Mouse (Mus musculus) heart, postnatal 36 days (tissue): ENCODE results near the gene Ptprm. TPM values are rescaled to one million over a fixed set of nuclear protein-coding genes. Genes with fewer than 3 reads are reported as not detected.
A peak's percentile ranks its signal among the peaks of the same experiment; 100 is the strongest.

Source experiments
- DNase-seq, 2 experiments: peaks; one replicate each; pipeline ENCODE4 v3.0.0; 2021 to 2022
- intact Hi-C: fragments of 180-260 bp; cut with DNase I; formaldehyde crosslinking; loops from one replicate; pipeline ENCODE4 v1.15.1; 2025
- total RNA-seq, 2 experiments: library from RNA; stranded (reverse); gene quantifications; 2 replicates each; pipeline ENCODE4 v1.2.3; 2021

The Ptprm gene
- total RNA-seq, 2 experiments from 2014 or later, result 85.0 to 90.6 TPM

DNA sequence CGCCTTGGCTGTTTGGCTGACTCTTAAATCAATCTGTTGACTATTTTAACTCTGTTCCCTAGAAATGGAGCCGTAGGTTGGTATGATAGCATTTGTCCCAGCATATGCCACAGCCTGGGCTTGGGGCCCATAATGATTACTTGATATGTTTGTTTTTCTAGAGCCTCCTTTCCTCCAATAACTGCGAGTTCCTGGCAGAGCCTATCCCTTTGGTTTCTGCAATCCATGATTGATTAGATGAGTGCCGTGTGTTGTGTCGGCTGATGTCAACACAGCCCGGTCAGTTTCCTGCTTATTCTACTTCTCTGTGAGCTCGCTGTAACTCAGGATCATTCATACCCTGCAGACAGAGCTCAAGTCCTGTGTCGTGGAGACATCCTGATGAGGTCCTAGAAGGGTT, 194.6 kb downstream of the Ptprm start:
- intact Hi-C loops, result no loop called here
- no peak for DNase-seq

DNA sequence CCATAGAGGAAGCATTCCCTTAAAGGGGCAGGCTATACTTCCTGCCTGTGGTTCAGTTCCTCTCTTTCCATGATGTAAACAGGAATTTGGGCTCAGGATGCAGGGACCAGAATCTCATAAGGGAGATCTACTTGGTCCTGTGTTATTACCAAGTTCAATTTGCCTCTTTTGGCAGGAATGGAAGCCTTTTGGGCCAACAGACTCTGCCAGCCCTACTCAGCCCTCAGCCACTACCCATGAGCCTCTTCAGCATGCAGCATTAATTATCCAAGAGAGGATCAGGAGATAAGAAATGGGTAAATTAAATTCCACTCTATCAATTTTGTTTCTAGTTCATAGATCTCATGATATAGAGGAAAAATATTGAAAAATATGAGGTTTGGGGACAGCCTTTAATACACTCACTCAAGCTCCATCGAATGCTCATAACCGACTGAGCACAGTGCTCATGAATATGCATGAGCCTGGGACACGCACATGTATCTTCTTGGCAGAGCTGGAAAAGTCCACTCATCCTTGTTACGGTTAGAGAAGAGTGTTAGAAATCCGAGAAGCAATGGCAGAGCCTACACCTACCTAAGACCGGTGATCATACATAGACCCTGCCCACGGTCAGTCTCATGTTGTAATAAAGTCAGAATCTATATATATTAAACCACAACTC, 197.0 kb downstream of the Ptprm start:
- intact Hi-C loops, result no loop called here
- no peak for DNase-seq

DNA sequence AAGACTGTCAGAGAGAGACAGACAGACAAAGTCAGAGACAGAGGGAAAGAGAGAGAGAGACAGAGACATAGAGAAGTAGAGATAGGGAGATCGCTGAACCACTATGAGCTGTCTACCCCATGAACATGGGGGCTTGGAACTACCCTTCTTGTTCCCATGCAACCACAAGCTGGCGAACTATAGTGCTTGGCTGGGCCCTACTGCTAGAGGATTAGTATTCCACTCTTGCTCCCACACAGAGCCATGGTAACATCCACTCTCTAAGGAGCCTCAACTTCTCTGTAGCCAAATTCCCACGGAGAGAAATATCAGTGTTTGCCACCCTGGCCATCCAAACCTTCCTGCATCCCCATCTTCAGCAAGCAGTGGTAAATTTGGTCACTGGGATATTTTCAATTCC, 202.0 kb downstream of the Ptprm start:
- no peak for DNase-seq
- intact Hi-C loops, result no loop called here

DNA sequence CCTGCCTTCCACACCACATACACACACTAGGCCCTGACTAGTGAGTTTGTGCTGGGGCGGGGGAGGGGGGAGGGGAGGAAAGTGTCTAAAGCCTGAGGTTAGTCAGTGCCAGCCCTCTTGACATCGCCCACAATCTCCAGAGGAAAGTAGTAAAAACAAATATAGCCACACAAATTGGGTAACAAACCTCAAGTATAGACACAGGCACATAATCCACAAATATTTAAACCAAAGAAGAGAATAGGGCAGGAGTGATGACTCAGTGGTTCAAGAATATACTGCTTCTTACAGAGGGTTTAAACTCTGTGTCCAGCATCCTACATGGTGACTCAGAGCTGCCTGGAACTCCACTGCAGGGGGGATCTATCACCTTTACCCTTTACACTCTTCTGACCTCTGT, 203.8 kb downstream of the Ptprm start:
- DNase-seq, result no peak
- intact Hi-C loops, result no loop called here

DNA sequence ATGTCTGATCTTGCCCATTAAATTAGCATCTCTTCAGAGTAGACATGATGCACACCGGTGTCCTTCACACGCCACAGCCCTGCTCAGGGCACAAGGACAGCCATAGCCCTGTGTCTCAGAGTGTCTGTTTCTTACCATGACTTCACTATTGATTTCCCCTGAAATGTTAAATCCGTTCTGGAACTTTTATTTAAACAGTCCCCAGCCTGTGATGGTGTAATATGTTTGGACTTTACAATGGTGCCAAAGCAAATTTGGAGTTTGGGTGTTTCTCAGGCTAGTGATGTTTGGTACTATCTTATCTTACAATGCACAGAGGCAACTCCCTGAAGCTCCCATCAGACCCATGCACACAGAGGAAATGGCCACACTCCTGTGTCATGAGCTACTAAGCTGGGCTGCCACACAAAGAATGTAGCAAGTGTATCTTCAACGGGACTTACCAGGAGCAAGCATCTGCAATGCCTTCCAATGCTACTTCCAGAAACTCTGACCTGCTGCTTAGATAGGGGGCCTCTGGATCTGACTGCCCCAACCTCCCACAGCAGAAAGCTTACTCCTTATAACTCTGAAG, 212.0 kb downstream of the Ptprm start:
- DNase-seq, result no peak
- intact Hi-C loops, result no loop called here

DNA sequence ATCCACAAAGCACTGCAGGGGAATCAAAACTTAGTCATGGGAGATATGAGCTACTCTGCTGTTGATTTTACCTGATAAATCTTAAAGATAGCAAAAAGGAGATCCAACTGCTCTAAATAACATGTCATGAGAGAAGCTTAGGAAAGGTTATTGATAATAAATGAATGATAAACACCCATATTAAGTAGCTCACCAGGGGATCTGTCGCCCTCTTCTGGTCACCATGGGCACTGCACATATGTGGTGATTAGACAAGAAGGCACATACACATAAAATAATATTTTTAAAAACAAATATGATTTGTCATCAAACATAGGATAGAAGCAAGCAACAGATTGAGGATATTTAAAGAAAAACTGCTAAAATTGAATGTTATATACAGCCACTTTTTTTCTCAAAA, 213.8 kb downstream of the Ptprm start:
- DNase-seq, result peak in 1 of 2 experiments; percentile 56
- intact Hi-C loops, result loop anchor here (2.0 kb wide), 1 partner anchor 28 kb away; no protein-coding TSS in a partner anchor

DNA sequence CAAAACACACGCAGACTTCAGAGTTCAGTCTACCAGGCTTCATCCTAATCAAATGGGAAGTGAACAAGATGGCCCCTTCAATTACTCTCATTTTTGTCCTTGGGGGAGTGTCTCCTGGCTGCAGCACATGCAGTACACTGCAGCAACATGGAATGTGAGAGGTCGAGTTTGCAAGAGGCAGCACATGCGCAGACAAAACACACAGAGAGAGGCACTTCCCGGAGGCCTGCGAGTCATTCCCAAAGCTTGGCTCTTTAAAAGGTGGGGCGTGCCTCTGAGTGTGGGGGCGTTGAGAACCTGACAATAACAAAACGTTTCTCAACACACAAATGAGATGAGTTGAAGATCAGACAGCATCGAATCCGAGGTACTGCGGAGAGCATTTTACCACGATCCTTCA, 215.3 kb downstream of the Ptprm start:
- peak in 1 of 2 experiments; percentile 1 for DNase-seq
- intact Hi-C loops, result loop anchor here (5.0 kb wide), 1 partner anchor 168 kb away; no protein-coding TSS in a partner anchor

DNA sequence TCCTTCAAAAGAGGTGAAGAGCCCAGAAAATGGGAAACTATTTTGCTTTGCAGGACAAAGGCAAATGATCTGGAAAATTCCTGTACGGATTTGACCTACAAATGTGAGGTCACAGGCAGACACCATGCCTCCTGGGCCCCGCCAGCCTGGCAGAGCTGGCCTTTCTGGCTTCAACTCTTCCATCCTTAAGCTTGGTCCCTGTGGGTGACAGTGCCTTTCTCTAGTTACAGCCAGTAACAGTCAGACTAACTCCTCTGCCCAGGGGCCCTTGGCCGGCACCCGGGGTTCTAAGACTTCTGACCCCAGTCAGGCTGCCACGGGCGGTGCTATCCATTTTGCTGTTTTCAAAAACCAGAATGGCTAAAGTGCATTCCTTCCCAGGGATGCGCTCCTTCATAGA, 217.4 kb downstream of the Ptprm start:
- no peak for DNase-seq
- intact Hi-C loops, result loop anchor here (5.0 kb wide), 1 partner anchor 170 kb away; no protein-coding TSS in a partner anchor

DNA sequence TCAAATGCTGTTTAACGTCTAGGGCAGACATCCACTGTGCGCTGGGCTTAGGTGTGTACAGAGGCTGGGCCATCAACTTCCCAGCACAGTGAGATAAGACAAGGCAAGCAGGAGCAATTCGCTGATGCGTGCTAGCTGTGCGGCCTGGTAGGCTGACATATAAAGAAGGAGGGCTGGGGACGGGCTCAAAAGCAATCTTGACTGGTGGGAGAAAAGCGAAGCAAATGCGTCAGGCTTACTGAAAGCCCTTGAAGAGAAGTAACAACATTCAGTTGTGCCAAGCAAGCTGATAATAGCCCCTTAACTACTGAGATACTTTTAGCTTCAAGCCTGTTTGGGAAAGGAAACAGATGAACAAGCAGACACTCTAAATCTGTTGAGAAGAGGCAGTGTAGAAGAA, 217.8 kb downstream of the Ptprm start:
- intact Hi-C loops, result loop anchor here (5.0 kb wide), 1 partner anchor 171 kb away; no protein-coding TSS in a partner anchor
- no peak for DNase-seq

DNA sequence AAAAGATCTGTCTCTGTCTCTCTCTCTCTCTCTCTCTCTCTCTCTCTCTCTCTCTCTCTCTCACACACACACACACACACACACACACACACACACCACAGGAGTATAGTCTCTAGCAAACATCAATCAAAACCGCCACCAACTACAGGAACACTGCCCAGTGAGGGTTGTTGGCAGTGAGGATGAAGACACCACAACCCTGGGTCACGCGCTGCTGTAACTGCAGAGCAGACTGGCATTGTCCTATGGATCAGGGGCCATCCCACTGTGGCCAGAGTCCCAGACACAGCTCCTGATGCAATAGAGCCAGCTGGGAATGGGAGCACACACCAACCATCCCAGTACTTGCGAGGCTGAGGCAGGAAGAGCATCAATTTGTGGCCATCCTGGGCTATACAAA, 220.0 kb downstream of the Ptprm start:
- peak in 1 of 2 experiments; percentile 12 for DNase-seq
- intact Hi-C loops, result loop anchor here (2.0 to 5.0 kb wide), 2 partner anchors 42 to 219 kb away; no protein-coding TSS in a partner anchor

DNA sequence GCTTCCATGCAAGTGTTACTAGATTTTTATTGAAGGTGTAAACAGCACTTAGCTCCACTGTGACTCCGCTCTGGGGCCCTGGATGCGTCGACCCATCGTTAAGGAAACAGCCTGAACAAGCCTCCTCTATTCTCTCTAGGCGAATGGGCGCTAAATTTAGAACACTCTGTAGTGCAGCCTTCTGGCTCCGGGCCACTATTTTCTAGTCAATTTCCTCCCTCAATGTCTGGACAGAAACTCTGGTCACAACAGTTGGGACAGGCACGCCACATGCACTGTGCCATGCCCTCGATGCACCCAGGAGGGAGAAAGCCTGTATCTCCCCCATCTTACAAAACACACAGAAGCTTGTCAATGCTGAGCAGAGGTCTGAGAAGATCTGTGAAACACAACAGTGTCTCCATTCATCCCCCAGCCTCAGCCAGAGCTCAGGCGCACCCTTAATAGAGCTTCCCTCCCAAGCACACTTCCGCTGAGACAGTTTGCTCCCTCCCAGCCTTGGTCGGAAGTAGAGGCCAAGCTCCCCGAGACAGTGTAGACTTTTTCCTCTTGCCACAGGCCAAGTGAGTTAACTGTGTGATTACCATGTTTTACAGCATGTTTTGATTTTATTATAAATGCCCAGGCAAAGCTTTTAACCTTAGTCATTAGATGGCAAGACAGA, 220.7 kb downstream of the Ptprm start:
- intact Hi-C loops, result loop anchor here (2.0 to 5.0 kb wide), 2 partner anchors 41 to 219 kb away; no protein-coding TSS in a partner anchor
- DNase-seq, result peak; percentile 63 to 82

DNA sequence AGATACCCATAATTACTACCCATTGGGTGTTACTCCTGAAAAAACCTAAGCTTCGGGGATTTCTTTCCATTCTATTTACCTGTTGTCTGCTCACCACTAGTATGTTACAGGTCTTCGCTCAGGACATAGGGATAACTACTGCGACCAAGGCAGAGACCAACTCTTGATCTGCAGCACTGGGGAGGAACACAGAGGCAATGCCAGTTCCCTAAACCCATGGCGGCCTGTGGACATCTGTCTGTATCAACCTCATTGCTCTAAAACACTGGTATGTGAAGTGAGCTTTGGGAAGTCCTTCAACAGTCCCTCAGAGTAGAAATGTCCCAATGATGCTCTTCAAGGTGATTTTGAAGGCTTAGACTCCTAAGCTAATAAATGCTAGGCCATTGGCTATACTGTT, 221.2 kb downstream of the Ptprm start:
- intact Hi-C loops, result loop anchor here (5.0 kb wide), 1 partner anchor 41 kb away; no protein-coding TSS in a partner anchor
- DNase-seq, result no peak

DNA sequence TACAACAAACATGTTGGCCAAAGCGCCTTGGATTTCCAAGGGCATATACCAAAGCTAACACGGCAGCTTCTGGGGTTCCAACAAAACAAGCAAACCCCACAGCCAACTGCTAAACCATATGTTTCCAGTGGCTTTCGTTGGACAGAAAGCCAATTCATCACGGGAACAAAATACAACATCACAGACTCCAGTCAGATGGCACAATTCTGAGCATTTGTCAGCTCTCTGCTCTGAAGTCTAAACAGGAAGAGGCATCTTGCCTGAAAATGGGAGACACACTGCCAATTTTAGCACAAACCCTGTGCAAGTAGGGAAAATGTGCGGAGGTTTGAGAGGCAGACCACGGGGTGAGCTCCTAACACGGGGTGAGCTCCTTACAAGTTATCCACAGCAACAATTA, 226.7 kb downstream of the Ptprm start:
- no peak for DNase-seq
- intact Hi-C loops, result no loop called here

DNA sequence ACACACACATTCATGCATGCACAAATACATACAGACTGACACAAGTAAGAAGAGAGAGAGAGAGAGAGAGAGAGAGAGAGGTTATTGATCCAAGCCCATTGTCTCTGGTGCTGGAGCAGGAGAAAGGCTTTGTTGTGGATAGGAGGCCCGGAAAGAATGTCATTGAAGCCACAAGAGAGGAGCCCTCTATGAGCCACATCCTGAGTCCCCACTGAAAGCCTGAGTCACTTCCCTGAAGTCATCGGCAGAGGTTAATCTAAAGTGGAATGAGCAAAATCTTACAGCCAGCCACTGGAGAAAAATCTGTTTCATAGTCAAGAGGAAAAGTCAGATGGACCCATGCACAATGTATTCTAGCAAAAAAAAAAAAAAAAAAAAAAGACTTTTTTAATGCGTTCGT, 228.7 kb downstream of the Ptprm start:
- intact Hi-C loops, result no loop called here

DNA sequence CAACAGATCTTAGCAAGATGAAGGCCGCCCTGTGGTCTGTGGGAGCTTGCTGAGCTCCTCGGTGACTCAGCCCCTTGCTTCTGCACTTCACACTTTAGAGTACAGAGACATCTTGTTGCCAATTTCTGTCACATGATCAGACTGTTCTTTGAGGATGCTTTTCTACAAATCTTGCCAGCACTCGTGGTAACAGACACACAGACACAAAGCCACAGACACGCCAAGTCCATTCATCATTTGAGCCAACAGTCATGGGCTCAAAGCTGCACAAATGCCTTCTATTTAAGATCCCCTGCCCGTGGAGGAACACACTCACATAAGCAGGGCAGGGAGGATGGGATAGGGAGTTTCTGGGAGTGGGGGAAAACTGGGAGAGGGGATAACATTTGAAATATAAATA, 230.0 kb downstream of the Ptprm start:
- no peak for DNase-seq
- intact Hi-C loops, result no loop called here

More for the DNA sequence above, 228.7 kb downstream of the Ptprm start:
- DNase-seq, result no peak

DNA sequence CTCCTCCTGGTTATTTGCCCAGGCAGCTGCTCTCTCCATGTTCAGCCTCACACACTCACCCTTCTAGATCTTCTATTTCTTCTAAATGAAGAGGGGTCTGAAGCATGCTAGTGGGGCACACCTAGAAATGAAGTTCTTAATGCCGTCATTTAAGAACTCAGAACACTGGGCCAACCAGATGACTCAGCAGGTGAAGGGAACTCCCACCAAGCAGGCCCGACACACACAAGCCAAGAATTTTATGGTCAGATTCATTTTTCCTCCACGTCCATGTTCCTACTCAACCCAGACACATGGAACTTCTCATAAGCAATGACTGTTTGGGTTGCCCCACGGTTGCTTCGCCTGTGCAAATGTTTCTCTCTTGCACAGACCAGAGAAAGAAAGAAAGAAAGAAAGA, 230.5 kb downstream of the Ptprm start:
- no peak for DNase-seq
- intact Hi-C loops, result no loop called here

DNA sequence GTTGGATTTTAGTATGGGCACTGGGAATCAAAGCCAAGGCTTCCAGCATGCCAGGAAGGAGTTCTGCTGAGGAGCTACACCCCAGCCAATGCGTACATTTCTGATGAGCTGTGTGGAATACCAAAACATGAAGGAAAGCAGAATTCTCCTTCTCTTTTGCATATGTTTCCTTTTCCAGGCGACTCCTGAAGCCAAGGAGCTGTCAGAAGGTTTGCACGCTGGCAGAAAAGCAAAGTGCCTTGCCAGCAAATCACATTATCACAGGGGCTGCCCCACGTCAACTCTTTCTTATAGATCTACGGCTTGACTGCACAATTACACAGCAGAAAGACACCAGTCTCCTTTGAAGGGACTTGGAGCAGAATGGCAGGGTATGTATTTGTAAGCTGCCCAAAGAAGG, 233.4 kb downstream of the Ptprm start:
- no peak for DNase-seq
- intact Hi-C loops, result no loop called here

DNA sequence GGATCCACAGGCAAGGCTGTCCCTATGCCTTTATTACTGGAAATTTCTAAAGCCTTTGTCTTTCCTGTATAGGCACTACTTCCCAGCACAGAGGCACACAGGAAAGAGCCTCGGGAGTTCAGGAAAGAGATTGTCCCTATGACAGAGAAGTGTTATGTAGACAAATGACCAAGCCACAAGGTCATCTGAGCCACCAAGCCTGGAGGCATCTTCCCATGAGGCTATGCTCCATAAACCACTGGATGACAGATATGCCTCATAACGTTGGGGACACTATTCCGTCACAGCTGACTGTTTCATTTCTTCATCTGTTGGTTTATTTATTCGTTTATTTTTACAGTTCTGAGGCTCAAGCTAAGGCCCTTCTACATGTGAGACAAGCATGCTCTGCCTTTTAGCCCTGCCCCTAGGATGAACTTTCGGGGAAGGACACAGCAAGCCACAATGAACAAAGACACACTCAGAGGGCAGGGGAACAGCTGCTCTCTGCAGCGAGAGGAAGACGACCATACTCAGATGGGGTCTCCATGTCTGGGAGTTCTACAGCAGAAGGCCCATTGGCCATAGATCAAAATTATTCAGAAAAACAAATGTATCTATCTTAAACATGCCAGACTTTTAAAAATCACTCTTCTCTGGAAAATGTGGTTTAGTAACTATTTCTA, 235.4 kb downstream of the Ptprm start:
- intact Hi-C loops, result no loop called here
- DNase-seq, result no peak

DNA sequence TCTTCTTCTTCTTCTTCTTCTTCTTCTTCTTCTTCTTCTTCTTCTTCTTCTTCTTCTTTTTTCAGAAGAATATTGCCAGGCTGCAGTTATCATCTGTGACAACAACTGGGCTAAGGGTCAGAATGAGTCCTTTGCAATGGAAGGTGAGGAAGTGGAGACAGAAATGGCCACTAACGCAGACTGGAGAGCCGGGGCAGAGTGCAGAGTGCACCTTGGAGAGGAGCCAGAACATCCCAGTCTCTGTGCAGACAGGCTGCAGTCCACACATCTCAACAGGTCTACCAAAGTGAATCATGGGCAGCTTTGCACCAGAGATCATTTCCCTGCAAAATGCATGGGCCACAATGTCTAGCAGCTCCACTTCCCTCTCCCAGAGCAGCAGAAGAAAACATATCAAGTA, 239.4 kb downstream of the Ptprm start:
- intact Hi-C loops, result no loop called here
- DNase-seq, result peak in 1 of 2 experiments; percentile 24

DNA sequence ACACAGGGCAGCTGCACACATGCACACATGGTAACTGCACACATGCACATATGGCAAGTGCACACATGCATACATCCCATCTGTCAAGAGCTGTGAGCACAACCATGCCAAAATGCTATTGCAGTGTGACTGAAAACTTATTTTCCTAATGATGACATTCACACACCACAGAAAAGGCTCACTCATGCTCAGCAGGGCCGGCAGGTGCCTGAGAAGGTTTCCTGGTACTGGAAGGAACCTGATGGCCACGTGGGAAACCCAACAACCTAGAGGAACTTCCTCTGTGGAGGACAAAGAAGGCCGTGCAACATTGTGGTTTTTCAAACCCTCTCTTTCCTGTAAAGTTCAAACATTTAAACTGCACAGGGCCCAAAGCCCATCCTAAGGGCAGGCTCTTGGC, 241.6 kb downstream of the Ptprm start:
- no peak for DNase-seq
- intact Hi-C loops, result no loop called here

DNA sequence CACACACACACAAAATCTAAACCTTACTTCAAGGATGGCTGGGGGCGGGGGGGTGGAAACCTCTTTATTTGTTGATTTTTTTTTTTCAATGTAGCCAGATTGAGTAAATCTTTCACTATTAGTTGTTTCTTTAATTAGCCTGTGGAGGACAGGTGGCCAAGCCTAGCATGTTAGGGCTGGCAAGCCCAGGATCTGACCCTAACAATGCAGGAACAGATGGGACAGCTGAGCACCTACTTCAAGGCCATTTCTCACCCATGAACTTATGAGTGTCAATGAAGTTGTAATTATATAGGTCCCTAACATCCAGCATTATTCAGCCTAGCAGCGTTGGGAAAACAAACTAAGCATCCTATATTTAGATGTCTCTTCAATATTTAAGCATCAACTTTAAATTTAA, 248.1 kb downstream of the Ptprm start:
- DNase-seq, result no peak
- intact Hi-C loops, result no loop called here
